Mouse (Mus musculus): ENCODE data around the gene Akap5. TPM values are rescaled to one million over a fixed set of nuclear protein-coding genes. Genes with fewer than 3 reads are reported as not detected.

Gene Akap5
- polyA plus RNA-seq, 1 experiment, result 4.6 TPM

DNA sequence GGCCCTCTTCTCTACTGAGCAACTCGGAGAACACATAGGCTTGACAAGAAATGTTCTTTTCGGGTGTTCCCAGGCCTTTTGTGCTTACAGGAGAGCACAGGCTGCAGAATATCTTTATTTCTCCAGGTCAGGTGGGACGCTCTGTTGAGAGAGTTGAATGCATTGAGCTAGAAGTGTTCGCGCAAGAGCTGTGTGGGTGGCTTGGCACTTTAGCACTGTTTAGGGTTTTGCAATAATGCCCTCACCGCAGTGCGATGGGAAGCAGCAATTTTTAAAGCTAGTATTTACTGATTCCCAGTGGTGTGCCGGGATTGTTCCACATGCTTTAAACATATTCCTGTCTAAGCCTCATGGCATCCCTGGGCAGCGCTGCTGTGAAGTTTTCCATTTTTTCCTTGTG is 13.5 kb upstream of the Akap5 start:
- no peak for DNase-seq (ENCODE audit: low spot score)

- DNase-seq (ENCODE audit: low spot score), result no peak
Observed at GRCm38 (mm10) chr12:76311951-76312350, 12.7 kb upstream of the Akap5 start.

DNA sequence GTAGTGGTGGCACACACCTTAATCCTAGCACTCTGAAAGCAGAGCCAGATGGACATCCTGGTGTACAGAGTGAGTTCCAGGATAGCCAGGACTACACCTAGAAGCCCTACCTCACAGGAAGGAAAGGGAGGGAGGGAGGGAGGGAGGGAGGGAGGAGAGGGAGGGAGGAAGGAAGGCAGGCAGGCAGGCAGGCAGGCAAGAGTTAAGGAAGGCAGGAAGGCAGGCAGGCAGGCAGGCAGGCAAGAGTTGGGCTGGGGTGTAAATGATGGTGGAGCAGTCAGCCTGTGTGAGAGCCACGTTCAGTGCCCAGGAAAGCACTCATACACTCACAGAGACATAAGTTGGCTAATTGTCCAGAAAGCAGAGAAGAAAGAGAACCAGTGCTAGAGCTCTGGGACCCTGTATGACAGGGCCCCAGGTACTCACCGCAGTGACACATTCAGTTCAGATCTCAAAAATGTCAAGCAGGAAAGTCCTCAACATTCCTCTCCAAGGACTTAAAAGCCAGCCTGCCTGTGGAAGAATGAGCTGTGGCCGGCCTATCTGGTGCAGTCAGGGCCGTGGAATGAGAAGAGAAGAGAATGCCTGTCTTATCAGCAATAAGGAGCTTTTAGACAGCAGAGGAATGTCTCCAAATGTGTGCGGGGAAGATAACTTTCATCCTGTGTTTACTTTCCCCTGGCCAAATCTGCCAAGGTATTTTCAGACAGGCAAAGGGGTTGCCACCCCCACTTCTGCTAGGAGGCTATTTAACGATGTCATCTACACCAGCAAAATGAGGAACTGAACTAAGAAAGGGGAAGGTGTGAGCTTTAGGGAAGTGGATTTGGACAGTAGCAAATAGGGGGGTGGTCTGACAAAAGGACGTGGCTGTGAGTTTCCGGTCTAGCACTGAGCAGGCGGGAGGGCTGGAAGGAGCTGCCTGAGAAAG is 6.1 kb upstream of the Akap5 start:
- DNase-seq (ENCODE audit: low spot score), result no peak

- DNase-seq (ENCODE audit: low spot score), result no peak
Observed at GRCm38 (mm10) chr12:76326437-76327220, 1.9 kb downstream of the Akap5 start.

- no peak for DNase-seq (ENCODE audit: low spot score)
Observed at GRCm38 (mm10) chr12:76328567-76329354, 4.1 kb downstream of the Akap5 start.

- no peak for DNase-seq (ENCODE audit: low spot score)
Observed at GRCm38 (mm10) chr12:76333688-76334087, 9.0 kb downstream of the Akap5 start.

DNA sequence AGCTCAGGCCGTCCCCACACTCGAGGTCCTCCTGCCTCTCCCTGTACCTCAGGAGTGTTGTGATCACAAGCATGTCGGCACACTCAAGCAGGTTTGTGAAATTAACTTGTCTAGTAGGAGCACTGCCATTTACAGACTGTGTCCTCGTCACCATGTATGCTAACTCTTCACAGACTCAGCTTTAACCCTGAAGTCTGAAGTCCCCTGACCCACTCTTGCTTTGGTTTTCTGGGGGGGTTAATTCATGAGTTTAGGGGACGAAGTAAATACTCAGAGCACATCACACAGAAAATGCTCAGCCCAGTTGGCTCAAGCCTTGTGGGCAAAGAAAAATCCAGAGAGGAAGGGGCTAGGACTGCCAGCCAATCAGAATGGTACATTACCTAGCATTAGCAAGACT is 10.9 kb downstream of the Akap5 start:
- DNase-seq (ENCODE audit: low spot score), result no peak

DNA sequence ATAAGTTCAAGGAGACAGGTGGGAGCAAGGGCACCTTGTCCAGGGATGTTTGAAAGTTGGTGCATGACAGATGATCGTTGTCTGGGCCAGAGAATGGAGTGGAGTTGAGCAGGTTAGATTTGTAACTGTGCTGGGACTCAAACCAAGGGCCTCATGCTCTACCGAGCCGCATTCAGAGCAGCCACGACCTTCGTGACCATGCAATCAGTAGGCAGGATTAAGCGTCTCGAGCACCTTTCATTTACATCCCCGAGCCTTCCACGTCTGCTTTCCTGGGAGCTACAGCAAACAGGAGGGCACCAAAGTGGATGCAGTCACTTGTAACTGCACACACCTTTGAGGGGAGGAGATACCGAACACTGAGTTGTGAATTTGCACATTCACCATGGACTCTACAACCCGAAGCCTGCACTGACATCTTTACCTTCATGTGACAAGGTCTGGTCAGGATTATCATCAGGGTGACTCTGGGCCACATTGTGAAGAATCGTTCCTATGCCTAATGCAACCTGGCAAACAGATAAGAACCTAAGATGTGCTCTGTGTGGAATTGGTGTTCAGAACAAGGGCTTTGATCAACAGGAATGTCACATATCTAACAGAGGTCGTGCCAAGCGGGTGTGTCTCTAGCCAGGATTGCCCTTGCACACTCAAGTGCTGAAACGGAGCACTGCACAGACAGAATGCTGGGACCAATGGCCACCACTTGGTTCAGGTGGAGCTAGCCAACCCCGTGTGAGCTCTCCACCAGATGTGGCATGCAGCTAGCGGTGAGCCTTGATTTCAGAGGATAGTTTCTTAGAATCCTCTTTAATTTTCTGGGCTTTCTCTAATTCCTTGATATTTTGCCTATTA is 11.6 kb downstream of the Akap5 start:
- DNase-seq (ENCODE audit: low spot score), result no peak

GRCm38 (mm10) chr12:76341080-76341479 is 16.4 kb downstream of the Akap5 start:
- DNase-seq (ENCODE audit: low spot score), result no peak

DNA sequence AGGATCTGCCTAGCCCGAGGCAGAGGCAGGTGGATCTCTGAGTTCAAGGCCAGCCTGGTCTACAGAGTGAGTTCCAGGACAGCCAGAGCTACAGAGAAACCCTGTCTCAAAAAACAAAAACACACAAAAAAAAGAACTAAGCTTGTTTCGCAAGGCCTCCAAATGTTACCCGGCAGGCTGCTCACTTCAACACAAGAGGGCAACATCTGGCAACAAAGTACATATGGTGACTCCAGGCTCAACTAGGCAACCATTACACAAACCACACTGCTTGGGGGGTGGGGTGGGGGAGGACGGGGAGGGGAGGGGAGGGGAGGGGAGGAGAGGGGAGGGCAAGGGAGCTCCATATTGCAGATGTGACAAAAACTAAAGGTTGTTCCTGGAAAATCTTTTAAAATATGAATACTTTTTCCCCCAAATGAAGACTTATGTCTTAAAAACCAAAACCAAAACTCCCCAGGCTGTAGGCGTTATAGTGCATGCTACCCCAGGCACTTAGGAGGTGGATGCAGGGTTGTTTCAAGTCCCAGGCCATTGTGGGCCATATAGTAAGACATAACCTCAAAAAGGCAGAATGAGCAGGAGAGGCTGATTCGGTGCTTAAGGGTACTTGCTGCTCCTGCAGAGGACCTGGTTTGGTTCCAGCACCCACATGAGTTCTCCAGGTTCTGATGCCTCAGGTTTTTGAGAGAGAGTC is 21.2 kb downstream of the Akap5 start:
- no peak for DNase-seq (ENCODE audit: low spot score)

- DNase-seq (ENCODE audit: low spot score), result no peak
Observed at GRCm38 (mm10) chr12:76349680-76350220, 25.1 kb downstream of the Akap5 start.

GRCm38 (mm10) chr12:76360868-76361267 is 36.2 kb downstream of the Akap5 start:
- no peak for DNase-seq (ENCODE audit: low spot score)

- DNase-seq (ENCODE audit: low spot score), result no peak
Observed at GRCm38 (mm10) chr12:76361405-76362302, 37.0 kb downstream of the Akap5 start.

DNA sequence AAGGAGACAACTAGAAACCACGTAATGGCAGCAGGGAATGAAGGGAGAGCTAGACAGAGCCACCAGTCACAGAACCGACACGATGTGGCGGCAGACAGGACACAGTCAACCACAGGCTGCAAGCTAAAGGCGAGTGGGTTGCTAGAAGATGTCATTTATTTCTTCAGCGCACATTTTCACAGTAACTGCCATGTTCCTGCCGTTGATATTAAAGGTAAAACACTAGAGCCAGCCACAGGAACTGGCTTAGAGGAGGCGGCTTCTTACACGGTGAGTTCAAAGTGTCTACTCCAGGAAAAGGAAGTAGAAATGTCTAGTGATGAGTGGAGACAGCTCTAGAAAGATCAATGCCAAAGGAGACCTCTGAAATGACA is 37.6 kb downstream of the Akap5 start:
- no peak for DNase-seq (ENCODE audit: low spot score)

- DNase-seq (ENCODE audit: low spot score), result no peak
Observed at GRCm38 (mm10) chr12:76366276-76366675, 41.6 kb downstream of the Akap5 start.

GRCm38 (mm10) chr12:76367096-76367995 is 42.7 kb downstream of the Akap5 start:
- no peak for DNase-seq (ENCODE audit: low spot score)

- no peak for DNase-seq (ENCODE audit: low spot score)
Observed at GRCm38 (mm10) chr12:76368201-76368789, 43.6 kb downstream of the Akap5 start.

- no peak for DNase-seq (ENCODE audit: low spot score)
Observed at GRCm38 (mm10) chr12:76368790-76369205, 44.1 kb downstream of the Akap5 start.
